Mouse (Mus musculus) cerebellum, adult 2 months (tissue): ENCODE data around the gene Ngdn. TPM values are rescaled to one million over a fixed set of nuclear protein-coding genes. Genes with fewer than 3 reads are reported as not detected.
A peak's percentile ranks its signal among the peaks of the same experiment; 100 is the strongest.

Experiments
- DNase-seq, 2 experiments: peaks; one replicate each; pipeline ENCODE4 v3.0.0; 2021
- H3K27ac ChIP-seq: fragments of 200-500 bp; 2 replicates; pipeline ENCODE4 v1.5.1; 2012; ENCODE audit warnings: low read length, control low read depth, inconsistent platforms; ENCODE audit not compliant: insufficient read depth
- H3K27me3 ChIP-seq: fragments of 200-500 bp; 2 replicates; pipeline ENCODE4 v1.6.1; 2012; ENCODE audit warnings: inconsistent platforms, mild to moderate bottlenecking, low read length, moderate library complexity; ENCODE audit not compliant: control insufficient read depth, insufficient read depth
- H3K4me1 ChIP-seq: fragments of 200-500 bp; 2 replicates; pipeline ENCODE4 v1.6.1; 2011; ENCODE audit warnings: low read length; ENCODE audit not compliant: control insufficient read depth, insufficient read depth
- H3K4me3 ChIP-seq: fragments of 200-500 bp; replicated peaks from 2 replicates; pipeline ENCODE3; 2011; ENCODE audit warnings: mild to moderate bottlenecking, low read depth, low read length, control low read depth; ENCODE audit not compliant: insufficient read depth
- CTCF ChIP-seq: fragments of 200-500 bp; IDR thresholded peaks from 2 replicates; pipeline ENCODE4 v1.5.1; 2011; ENCODE audit warnings: low read depth, mild to moderate bottlenecking, control low read depth, low read length, moderate library complexity, borderline replicate concordance; ENCODE audit not compliant: insufficient read depth
- POLR2A ChIP-seq: fragments of 200-500 bp; IDR thresholded peaks from 2 replicates; pipeline ENCODE4 v1.6.1; 2011; ENCODE audit warnings: low read length, control low read depth, borderline replicate concordance; ENCODE audit not compliant: insufficient read depth
- WGBS: fragments of 180-500 bp; shearing (Covaris S2); methylation state at CpG from one replicate; pipeline ENCODE4 v1.1.7; 2018; 5-methylcytosine and 5-hydroxymethylcytosine counted together
- polyA plus RNA-seq: library from polyadenylated mRNA; depleted of rRNA; stranded (reverse); fragments of >200 nt; gene quantifications from 2 replicates; pipeline ENCODE4 v1.2.3, GENCODE M21; 2012

Ngdn gene
- polyA plus RNA-seq, 1 experiment, result 49.4 TPM

GRCm38 (mm10) chr14:55007120-55007908, 7.9 kb upstream of the Ngdn start:
- TF ChIP-seq CTCF (no peak), POLR2A (no peak)
- H3K4me1 ChIP-seq, result peaks cover 9% of the 10 kb centered on the region; the same call in 1 of the 2 replicates
- no peak overlapping the region for H3K4me3 ChIP-seq
- H3K27me3 ChIP-seq, result no peaks in the 10 kb centered on the region
- DNase-seq, result no peak
- WGBS, result 94% methylated on average over 9 of the region's 9 CpGs
- no peak overlapping the region for H3K27ac ChIP-seq

GRCm38 (mm10) chr14:55008417-55008816, 6.8 kb upstream of the Ngdn start:
- TF ChIP-seq CTCF, result no peak
- no peak for TF ChIP-seq POLR2A
- no peak overlapping the region for H3K27ac ChIP-seq
- H3K4me1 ChIP-seq, result peaks cover 9% of the 10 kb centered on the region; the same call in 1 of the 2 replicates
- H3K4me3 ChIP-seq, result no peak overlapping the region
- H3K27me3 ChIP-seq, result no peaks in the 10 kb centered on the region
- no peak for DNase-seq
- 59% methylated on average over 8 of the region's 8 CpGs for WGBS

GRCm38 (mm10) chr14:55011116-55011515, 4.1 kb upstream of the Ngdn start:
- no peak for TF ChIP-seq POLR2A
- TF ChIP-seq CTCF, result no peak
- 64% methylated on average over 4 of the region's 4 CpGs for WGBS
- Histone ChIP-seq H3K27me3 (no peaks in the 10 kb centered on the region), H3K4me3 (no peak overlapping the region), H3K27ac (no peak overlapping the region), H3K4me1 (no peaks in the 10 kb centered on the region)
- no peak for DNase-seq

GRCm38 (mm10) chr14:55014591-55014990, 663 bp upstream of the Ngdn start:
- Histone ChIP-seq H3K27me3 (no peaks in the 10 kb centered on the region), H3K4me3 (peak overlapping the region; percentile 55), H3K27ac (peak overlapping the region; percentile 92), H3K4me1 (no peaks in the 10 kb centered on the region)
- no peak for TF ChIP-seq CTCF
- TF ChIP-seq POLR2A, result no peak
- under 1% methylated on average over 27 of the region's 27 CpGs for WGBS
- no peak for DNase-seq

GRCm38 (mm10) chr14:55015767-55016111, 485 bp downstream of the Ngdn start:
- WGBS, result under 1% methylated on average over 17 of the region's 17 CpGs
- no peak for TF ChIP-seq POLR2A
- TF ChIP-seq CTCF, result no peak
- DNase-seq, result no peak
- no peaks in the 10 kb centered on the region for H3K4me1 ChIP-seq
- peak overlapping the region; percentile 40; the same call in 1 of the 2 replicates for H3K27ac ChIP-seq
- H3K4me3 ChIP-seq, result peak overlapping the region; percentile 99
- no peaks in the 10 kb centered on the region for H3K27me3 ChIP-seq

GRCm38 (mm10) chr14:55016876-55017275, 1.6 kb downstream of the Ngdn start:
- no peaks in the 10 kb centered on the region for H3K27me3 ChIP-seq
- no peak for DNase-seq
- no peak for TF ChIP-seq CTCF
- no peak for TF ChIP-seq POLR2A
- H3K4me1 ChIP-seq, result no peaks in the 10 kb centered on the region
- 92% methylated on average over 16 of the region's 16 CpGs for WGBS
- H3K4me3 ChIP-seq, result no peak overlapping the region
- H3K27ac ChIP-seq, result no peak overlapping the region

- TF ChIP-seq CTCF, result no peak
- no peak for TF ChIP-seq POLR2A
- Histone ChIP-seq H3K27me3 (no peaks in the 10 kb centered on the region), H3K4me3 (no peak overlapping the region), H3K27ac (no peak overlapping the region), H3K4me1 (0 out of 2 replicates have a peak, but pooled peaks cover 2% of the 10 kb centered on the region)
- DNase-seq, result no peak
- WGBS, result 24% methylated on average over 9 of the region's 9 CpGs
Measured at GRCm38 (mm10) chr14:55020394-55020793, 5.1 kb downstream of the Ngdn start.

- Histone ChIP-seq H3K4me3 (no peak overlapping the region), H3K27me3 (no peaks in the 10 kb centered on the region), H3K4me1 (peaks cover 9% of the 10 kb centered on the region; the same call in 1 of the 2 replicates), H3K27ac (no peak overlapping the region)
- no peak for DNase-seq
- 89% methylated on average over 15 of the region's 15 CpGs for WGBS
- TF ChIP-seq CTCF (no peak), POLR2A (no peak)
Measured at GRCm38 (mm10) chr14:55023011-55023410, 7.8 kb downstream of the Ngdn start.
